Mouse (Mus musculus): ENCODE data around the gene Ctnnal1.

The Ctnnal1 gene

GRCm38 (mm10) chr4:56861551-56861950 is 3.4 kb downstream of the Ctnnal1 start:
- DNase-seq (ENCODE audit: low spot score): no peak

- no peak for DNase-seq (ENCODE audit: low spot score)
These were observed 6.3 kb downstream of the Ctnnal1 start for GRCm38 (mm10) chr4:56858733-56859132.

GRCm38 (mm10) chr4:56856371-56856949 is 8.5 kb downstream of the Ctnnal1 start:
- no peak for DNase-seq (ENCODE audit: low spot score)

GRCm38 (mm10) chr4:56855935-56856334 is 9.1 kb downstream of the Ctnnal1 start:
- DNase-seq (ENCODE audit: low spot score): no peak

GRCm38 (mm10) chr4:56850724-56851123 is 14.3 kb downstream of the Ctnnal1 start:
- no peak for DNase-seq (ENCODE audit: low spot score)

GRCm38 (mm10) chr4:56848044-56848443 is 16.9 kb downstream of the Ctnnal1 start:
- DNase-seq (ENCODE audit: low spot score): no peak

GRCm38 (mm10) chr4:56847400-56847799 is 17.6 kb downstream of the Ctnnal1 start:
- DNase-seq (ENCODE audit: low spot score): no peak

GRCm38 (mm10) chr4:56845896-56846533 is 19.0 kb downstream of the Ctnnal1 start:
- DNase-seq (ENCODE audit: low spot score): no peak

- DNase-seq (ENCODE audit: low spot score): no peak
These were observed 20.1 kb downstream of the Ctnnal1 start for GRCm38 (mm10) chr4:56844911-56845310.

GRCm38 (mm10) chr4:56843963-56844362 is 21.0 kb downstream of the Ctnnal1 start:
- DNase-seq (ENCODE audit: low spot score): no peak

- no peak for DNase-seq (ENCODE audit: low spot score)
These were observed 22.5 kb downstream of the Ctnnal1 start for GRCm38 (mm10) chr4:56842501-56842900.

GRCm38 (mm10) chr4:56840297-56840696 is 24.7 kb downstream of the Ctnnal1 start:
- DNase-seq (ENCODE audit: low spot score): no peak

- DNase-seq (ENCODE audit: low spot score): no peak
These were observed 27.3 kb downstream of the Ctnnal1 start for GRCm38 (mm10) chr4:56837661-56838060.

- no peak for DNase-seq (ENCODE audit: low spot score)
These were observed 33.0 kb downstream of the Ctnnal1 start for GRCm38 (mm10) chr4:56831998-56832397.

- no peak for DNase-seq (ENCODE audit: low spot score)
These were observed 33.9 kb downstream of the Ctnnal1 start for GRCm38 (mm10) chr4:56831013-56831609.

GRCm38 (mm10) chr4:56829511-56829921 is 35.5 kb downstream of the Ctnnal1 start:
- DNase-seq (ENCODE audit: low spot score): no peak

GRCm38 (mm10) chr4:56828932-56829331 is 36.1 kb downstream of the Ctnnal1 start:
- DNase-seq (ENCODE audit: low spot score): no peak

GRCm38 (mm10) chr4:56824231-56824630 is 40.8 kb downstream of the Ctnnal1 start:
- DNase-seq (ENCODE audit: low spot score): no peak

- no peak for DNase-seq (ENCODE audit: low spot score)
These were observed 44.9 kb downstream of the Ctnnal1 start for GRCm38 (mm10) chr4:56820017-56820550.

GRCm38 (mm10) chr4:56815131-56815530 is 49.9 kb downstream of the Ctnnal1 start:
- no peak for DNase-seq (ENCODE audit: low spot score)

- DNase-seq (ENCODE audit: low spot score): no peak
These were observed 52.9 kb downstream of the Ctnnal1 start for GRCm38 (mm10) chr4:56812096-56812495.

GRCm38 (mm10) chr4:56811642-56812041 is 53.3 kb downstream of the Ctnnal1 start:
- DNase-seq (ENCODE audit: low spot score): no peak

GRCm38 (mm10) chr4:56809050-56809449 is 55.9 kb downstream of the Ctnnal1 start:
- DNase-seq (ENCODE audit: low spot score): no peak
